Mouse (Mus musculus) intestine, embryonic 16.5 days (tissue): ENCODE data around the gene AW011738. TPM values are rescaled to one million over a fixed set of nuclear protein-coding genes. Genes with fewer than 3 reads are reported as not detected.

Experiments used
- ATAC-seq: fragments of 200-750 bp; cut with Nextera tagmentation; 2 replicates; pipeline ENCODE4 v1.8.0; 2017; ENCODE audit warnings: moderate TSS enrichment, moderate library complexity
- H3K27ac ChIP-seq: fragments of 300-500 bp; sonication (generic); 2 replicates; pipeline ENCODE4 v1.5.1; 2014; ENCODE audit warnings: mild to moderate bottlenecking, low read length
- H3K27me3 ChIP-seq: fragments of 300-500 bp; sonication (generic); replicated peaks from 2 replicates; pipeline ENCODE4 v1.6.1; 2014; ENCODE audit warnings: low read length, control low read depth, mixed read lengths; ENCODE audit not compliant: control insufficient read depth, insufficient read depth
- H3K36me3 ChIP-seq: fragments of 300-500 bp; sonication (generic); 2 replicates; pipeline ENCODE4 v1.6.1; 2014; ENCODE audit warnings: low read length, control low read depth; ENCODE audit not compliant: control insufficient read depth, insufficient read depth
- H3K4me1 ChIP-seq: fragments of 300-500 bp; sonication (generic); 2 replicates; pipeline ENCODE4 v1.6.1; 2014; ENCODE audit warnings: low read length, control low read depth, mixed read lengths; ENCODE audit not compliant: control insufficient read depth, insufficient read depth
- H3K4me2 ChIP-seq: fragments of 300-500 bp; sonication (generic); 2 replicates; pipeline ENCODE4 v1.6.1; 2014; ENCODE audit warnings: low read depth, low read length, control low read depth
- H3K4me3 ChIP-seq: fragments of 300-500 bp; sonication (generic); 2 replicates; pipeline ENCODE4 v1.5.1; 2014; ENCODE audit warnings: mild to moderate bottlenecking, low read length
- H3K9ac ChIP-seq: fragments of 300-500 bp; sonication (generic); 2 replicates; pipeline ENCODE4 v1.6.1; 2014; ENCODE audit warnings: low read depth, low read length
- H3K9me3 ChIP-seq: fragments of 300-500 bp; sonication (generic); 2 replicates; pipeline ENCODE4 v1.6.1; 2016; ENCODE audit warnings: low read length, control low read depth; ENCODE audit not compliant: control insufficient read depth
- WGBS: fragments of 180-500 bp; shearing (Covaris S2); extraction: QIAGEN DNeasy Blood & Tissue Kit; methylation state at CpG from one replicate; pipeline ENCODE4 v1.1.7; 2014; 5-methylcytosine and 5-hydroxymethylcytosine counted together
- polyA plus RNA-seq: library from polyadenylated mRNA; unstranded; fragments of >200 nt; fragmentation: Nextera tagmentation; extraction: Ambion mirVana; gene quantifications from 2 replicates; pipeline ENCODE4 v1.2.1, GENCODE M21; 2015

Gene AW011738
- 2.1 and 2.3 TPM in 2 replicates for polyA plus RNA-seq

DNA sequence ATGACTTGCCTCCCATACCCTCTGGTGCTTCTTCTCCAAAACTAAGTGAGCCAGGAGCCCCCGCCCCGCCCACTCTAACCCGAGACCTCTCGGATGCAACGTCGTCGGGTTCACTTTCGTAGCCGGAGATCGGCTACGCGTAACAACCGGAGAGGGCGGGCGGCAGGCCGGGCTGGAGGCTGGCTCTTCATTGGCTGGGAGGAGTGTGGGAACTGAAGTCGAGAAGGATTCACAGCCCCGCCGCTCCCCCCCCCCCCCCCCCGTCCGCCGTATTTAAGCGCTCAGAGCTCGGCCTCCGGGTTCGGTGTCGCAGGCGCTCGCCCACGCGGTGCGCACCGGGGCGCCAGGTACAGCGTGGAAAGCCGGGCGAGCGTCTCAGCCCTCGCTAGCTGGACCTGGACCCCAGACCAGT, at the start of gene AW011738:
Gene AW011738, plus strand, starts transcription at position 304 of the 412 bp plus-strand sequence.
- Histone ChIP-seq H3K4me1 (peaks cover 14% of the 10 kb centered on the region), H3K27ac (peak within 1 kb of the TSS; percentile 66), H3K9me3 (no peaks in the 10 kb centered on the region), H3K27me3 (peaks cover 23% of the 10 kb centered on the region), H3K36me3 (no peaks in the 10 kb centered on the region), H3K9ac (peak within 1 kb of the TSS; percentile 66), H3K4me3 (peak within 1 kb of the TSS; percentile 63), H3K4me2 (peak within 1 kb of the TSS; percentile 96)
- 0% methylated on average over 38 of the region's 39 CpGs for WGBS
- ATAC-seq = peak; percentile 78

GRCm38 (mm10) chr4:156154771-156155170, 48.3 kb upstream of the AW011738 start:
- ATAC-seq = no peak
- no peak overlapping the region for H3K4me3 ChIP-seq

GRCm38 (mm10) chr4:156166477-156166876, 36.6 kb upstream of the AW011738 start:
- peaks cover 9% of the 10 kb centered on the region for H3K9me3 ChIP-seq
- H3K27ac ChIP-seq = no peak overlapping the region
- H3K9ac ChIP-seq = 0 out of 2 replicates have a peak overlapping the region, but pooled peaks have one; percentile 10
- no peak overlapping the region for H3K4me2 ChIP-seq
- 91% methylated on average over 9 of the region's 9 CpGs for WGBS
- H3K27me3 ChIP-seq = no peaks in the 10 kb centered on the region
- H3K4me1 ChIP-seq = no peaks in the 10 kb centered on the region
- H3K4me3 ChIP-seq = no peak overlapping the region
- ATAC-seq = no peak
- H3K36me3 ChIP-seq = peaks cover 34% of the 10 kb centered on the region

More at GRCm38 (mm10) chr4:156154771-156155170, 48.3 kb upstream of the AW011738 start:
- Histone ChIP-seq H3K27ac (no peak overlapping the region), H3K4me2 (no peak overlapping the region), H3K36me3 (no peaks in the 10 kb centered on the region), H3K9me3 (0 out of 2 replicates have a peak, but pooled peaks cover 3% of the 10 kb centered on the region), H3K27me3 (no peaks in the 10 kb centered on the region), H3K4me1 (no peaks in the 10 kb centered on the region), H3K9ac (no peak overlapping the region)
- WGBS = 92% methylated on average over 3 of the region's 3 CpGs

DNA sequence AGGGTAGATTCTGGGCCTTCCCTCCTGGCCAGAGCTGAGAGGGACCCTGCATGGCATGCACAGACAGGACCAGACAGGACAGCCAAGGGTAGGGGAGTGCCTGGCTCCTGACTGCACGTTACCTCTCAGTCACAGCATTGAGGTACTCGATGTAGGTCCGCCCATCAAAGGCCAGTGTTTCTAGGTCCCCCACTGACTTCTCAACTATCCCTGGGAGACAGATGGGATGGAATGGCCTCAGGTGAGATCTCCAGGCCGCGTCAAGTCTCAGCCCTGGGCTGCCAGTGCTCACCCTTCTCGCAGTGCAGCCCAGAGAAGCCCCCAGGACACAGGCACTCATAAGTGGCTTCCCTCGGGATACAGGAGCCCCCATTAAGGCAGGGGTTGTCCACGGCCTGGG, 34.5 kb upstream of the AW011738 start:
- H3K27ac ChIP-seq = no peak overlapping the region
- peaks cover 40% of the 10 kb centered on the region for H3K36me3 ChIP-seq
- no peak overlapping the region for H3K4me2 ChIP-seq
- no peaks in the 10 kb centered on the region for H3K9me3 ChIP-seq
- no peak for ATAC-seq
- no peaks in the 10 kb centered on the region for H3K27me3 ChIP-seq
- 94% methylated on average over 8 of the region's 8 CpGs for WGBS
- no peak overlapping the region for H3K9ac ChIP-seq
- no peak overlapping the region for H3K4me3 ChIP-seq
- no peaks in the 10 kb centered on the region for H3K4me1 ChIP-seq

DNA sequence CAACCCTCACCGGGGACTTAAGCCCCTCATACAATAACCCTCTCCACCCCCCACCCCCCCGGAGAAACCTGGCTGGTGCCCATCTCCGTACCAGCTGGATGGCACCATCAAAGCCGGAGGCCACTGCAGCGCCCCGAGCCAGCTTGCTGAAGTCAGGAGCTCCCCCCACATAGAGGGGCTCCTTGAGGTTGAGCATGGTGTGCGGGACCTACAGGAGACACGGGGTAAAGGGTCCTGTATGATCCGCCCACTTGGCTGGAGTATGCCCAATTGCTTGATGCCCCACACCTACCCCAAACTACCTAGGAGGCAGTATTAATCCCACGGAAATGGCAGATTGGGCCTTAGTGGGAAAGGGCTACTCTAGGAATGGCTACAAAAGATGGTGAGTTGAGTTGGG, 34.0 kb upstream of the AW011738 start:
- Histone ChIP-seq H3K27ac (no peak overlapping the region), H3K4me3 (no peak overlapping the region), H3K9me3 (no peaks in the 10 kb centered on the region), H3K9ac (no peak overlapping the region), H3K36me3 (peaks cover 44% of the 10 kb centered on the region), H3K4me2 (no peak overlapping the region), H3K4me1 (no peaks in the 10 kb centered on the region), H3K27me3 (no peaks in the 10 kb centered on the region)
- 96% methylated on average over 10 of the region's 10 CpGs for WGBS
- ATAC-seq = no peak

- no peak for ATAC-seq
- H3K4me2 ChIP-seq = no peak overlapping the region
- H3K4me3 ChIP-seq = no peak overlapping the region
- H3K9ac ChIP-seq = no peak overlapping the region
- H3K9me3 ChIP-seq = no peaks in the 10 kb centered on the region
- H3K36me3 ChIP-seq = peaks cover 38% of the 10 kb centered on the region
- no peaks in the 10 kb centered on the region for H3K4me1 ChIP-seq
- no peak overlapping the region for H3K27ac ChIP-seq
- WGBS = 95% methylated on average over 11 of the region's 11 CpGs
- no peaks in the 10 kb centered on the region for H3K27me3 ChIP-seq
Measured at GRCm38 (mm10) chr4:156171828-156172227, 31.3 kb upstream of the AW011738 start.

DNA sequence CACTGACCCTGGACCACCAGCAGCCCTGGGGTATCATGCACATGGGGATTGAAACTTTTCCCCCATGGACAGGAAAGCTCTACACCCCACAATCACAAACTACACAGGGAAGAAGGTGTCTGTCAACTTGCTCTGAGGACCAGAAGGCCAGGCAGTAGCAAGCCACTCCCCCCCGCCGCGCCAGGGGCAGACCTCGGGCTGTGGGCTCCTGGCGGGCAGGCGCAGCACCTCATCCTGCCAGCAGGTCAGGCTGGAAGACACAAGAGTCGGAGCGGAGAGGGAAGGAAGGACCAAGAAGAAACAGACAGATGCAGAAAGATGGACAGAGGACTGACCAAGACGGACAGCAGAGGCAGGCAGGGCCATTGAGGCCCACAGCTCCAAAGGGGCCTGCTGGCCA, 25.5 kb upstream of the AW011738 start:
- Histone ChIP-seq H3K27me3 (no peaks in the 10 kb centered on the region), H3K36me3 (peaks cover 34% of the 10 kb centered on the region), H3K4me3 (no peak overlapping the region), H3K4me1 (no peaks in the 10 kb centered on the region), H3K27ac (no peak overlapping the region), H3K9me3 (no peaks in the 10 kb centered on the region), H3K9ac (no peak overlapping the region), H3K4me2 (no peak overlapping the region)
- no peak for ATAC-seq
- 88% methylated on average over 9 of the region's 9 CpGs for WGBS

DNA sequence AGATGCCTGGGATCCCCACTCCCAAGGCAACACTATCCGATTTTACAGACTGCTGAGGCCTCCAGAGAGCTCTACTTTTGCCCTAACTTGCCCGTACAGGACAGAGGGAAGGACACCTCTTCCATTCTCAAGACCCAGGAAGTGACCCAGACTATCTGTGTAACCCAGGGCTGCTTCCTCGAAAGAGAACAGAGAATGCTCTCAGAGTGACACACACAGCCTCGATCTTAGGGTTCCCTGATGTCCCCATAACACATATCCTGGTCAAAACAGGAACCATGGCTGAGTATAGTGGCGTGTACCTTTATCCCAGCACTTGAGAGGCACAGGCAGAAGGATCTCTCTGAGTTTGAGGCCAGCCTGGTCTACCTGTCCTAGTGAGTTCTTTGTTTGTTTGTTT, 19.4 kb upstream of the AW011738 start:
- WGBS = 88% methylated on average over 5 of the region's 5 CpGs
- Histone ChIP-seq H3K9me3 (no peaks in the 10 kb centered on the region), H3K9ac (no peak overlapping the region), H3K27me3 (no peaks in the 10 kb centered on the region), H3K27ac (no peak overlapping the region), H3K4me2 (no peak overlapping the region), H3K36me3 (peaks cover 5% of the 10 kb centered on the region; the same call in 1 of the 2 replicates), H3K4me3 (no peak overlapping the region), H3K4me1 (peaks cover 27% of the 10 kb centered on the region)
- no peak for ATAC-seq

- peaks cover 34% of the 10 kb centered on the region for H3K4me1 ChIP-seq
- peaks cover 5% of the 10 kb centered on the region; the same call in 1 of the 2 replicates for H3K36me3 ChIP-seq
- H3K4me3 ChIP-seq = no peak overlapping the region
- ATAC-seq = no peak
- no peaks in the 10 kb centered on the region for H3K27me3 ChIP-seq
- 80% methylated on average over 7 of the region's 7 CpGs for WGBS
- H3K4me2 ChIP-seq = no peak overlapping the region
- no peak overlapping the region for H3K9ac ChIP-seq
- no peaks in the 10 kb centered on the region for H3K9me3 ChIP-seq
- no peak overlapping the region for H3K27ac ChIP-seq
Measured at GRCm38 (mm10) chr4:156184291-156184954, 18.7 kb upstream of the AW011738 start.
